Mouse (Mus musculus): ENCODE measurements around the gene Msrb3. TPM values are rescaled to one million over a fixed set of nuclear protein-coding genes. Genes with fewer than 3 reads are reported as not detected.
"Not testable (repeated sequence)": the region's sequence is repeated elsewhere in the genome, so short reads cannot be mapped to it uniquely, and the experiment has no call there.

The Msrb3 gene
- polyA plus RNA-seq, 1 experiment from 2014 or later = 29.6 TPM

DNA sequence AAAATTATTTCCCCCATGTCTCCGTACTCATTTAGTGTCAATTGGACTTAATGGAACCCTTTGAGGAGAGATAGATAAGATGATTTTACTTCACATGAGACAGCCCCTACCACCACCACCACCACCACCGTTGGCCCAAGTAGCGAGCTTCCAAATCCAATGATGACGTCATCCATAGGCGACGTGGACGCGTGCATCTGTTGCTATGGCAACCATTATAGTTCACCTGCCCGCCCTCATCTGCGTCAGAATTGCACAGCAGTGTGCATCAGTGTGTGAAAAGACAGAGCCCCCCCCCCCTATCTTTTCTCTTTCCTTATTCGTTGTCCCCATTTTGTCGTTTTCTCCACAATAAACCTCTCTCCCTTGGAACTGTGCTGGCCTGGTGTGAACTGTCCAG is 135.9 kb downstream of the Msrb3 start:
- ATAC-seq (ENCODE audit: insufficient read depth, low FRiP score) = no peak
- H3K36me3 ChIP-seq (ENCODE audit: control insufficient read depth, insufficient read depth, low read length) = no peaks in the 10 kb centered on the region
- H3K9ac ChIP-seq (ENCODE audit: low read length) = no peak overlapping the region
- H3K4me3 ChIP-seq (replicated peaks; ENCODE audit: low read length) = no peak overlapping the region
- H3K4me1 ChIP-seq (ENCODE audit: control insufficient read depth, insufficient read depth, low read length) = peaks cover 16% of the 10 kb centered on the region
- H3K27ac ChIP-seq (ENCODE audit: low read length) = no peak overlapping the region
- H3K9me3 ChIP-seq (replicated peaks; ENCODE audit: control insufficient read depth, low read length) = no peaks in the 10 kb centered on the region
- WGBS = 91% methylated on average over 12 of the region's 12 CpGs
- no peaks in the 10 kb centered on the region for H3K27me3 ChIP-seq (ENCODE audit: control insufficient read depth, insufficient read depth, low read length)
- H3K4me2 ChIP-seq (ENCODE audit: low read depth, low read length) = no peak overlapping the region

DNA sequence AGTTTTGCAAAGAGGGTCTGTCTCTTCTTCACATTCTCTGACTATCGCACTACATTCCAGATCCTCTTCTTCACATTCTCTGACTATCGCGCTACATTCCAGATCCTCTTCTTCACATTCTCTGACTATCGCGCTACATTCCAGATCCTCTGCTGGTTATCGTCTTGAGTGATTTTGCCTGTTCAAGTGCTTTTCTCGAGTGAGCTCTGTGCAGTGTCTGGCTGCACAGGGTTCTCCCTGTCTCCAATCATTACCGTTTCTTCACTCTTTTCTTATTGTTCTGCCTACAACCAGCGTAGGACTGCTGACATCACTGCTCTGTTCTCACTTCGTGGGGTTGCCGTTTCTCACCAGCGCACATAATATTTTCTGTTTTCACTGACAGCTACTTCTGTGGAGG is 138.2 kb downstream of the Msrb3 start:
- no peak overlapping the region for H3K9ac ChIP-seq (ENCODE audit: low read length)
- no peak for ATAC-seq (ENCODE audit: insufficient read depth, low FRiP score)
- 75% methylated on average over 12 of the region's 12 CpGs for WGBS

DNA sequence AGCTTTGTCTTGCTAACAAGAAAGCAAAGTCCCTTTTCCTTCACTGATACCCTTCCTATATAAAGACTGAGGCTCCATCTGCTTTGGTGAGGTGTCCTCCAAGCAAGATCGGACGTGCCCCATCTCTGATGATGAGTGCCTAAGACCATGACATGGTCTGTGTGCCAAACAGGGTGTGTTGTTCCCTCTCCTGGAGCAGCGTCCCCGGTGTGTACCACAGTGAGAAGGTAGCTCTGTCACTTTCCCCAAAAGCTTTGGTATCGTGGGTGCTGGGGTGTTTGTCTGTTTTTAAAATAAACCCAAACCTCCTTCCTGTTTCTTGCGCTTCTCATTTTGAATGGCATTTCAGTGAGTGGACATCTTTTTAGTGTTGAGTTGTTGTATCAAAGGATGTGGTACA is 139.0 kb downstream of the Msrb3 start:
- Histone ChIP-seq H3K36me3 (ENCODE audit: control insufficient read depth, insufficient read depth, low read length) (no peaks in the 10 kb centered on the region), H3K27me3 (ENCODE audit: control insufficient read depth, insufficient read depth, low read length) (no peaks in the 10 kb centered on the region), H3K4me2 (ENCODE audit: low read depth, low read length) (no peak overlapping the region), H3K9ac (ENCODE audit: low read length) (no peak overlapping the region), H3K9me3 (replicated peaks; ENCODE audit: control insufficient read depth, low read length) (no peaks in the 10 kb centered on the region), H3K4me3 (replicated peaks; ENCODE audit: low read length) (no peak overlapping the region), H3K4me1 (ENCODE audit: control insufficient read depth, insufficient read depth, low read length) (peaks cover 16% of the 10 kb centered on the region), H3K27ac (ENCODE audit: low read length) (no peak overlapping the region)
- WGBS = 88% methylated on average over 6 of the region's 6 CpGs
- no peak for ATAC-seq (ENCODE audit: insufficient read depth, low FRiP score)

More for the DNA sequence above, 138.2 kb downstream of the Msrb3 start:
- no peak overlapping the region for H3K27ac ChIP-seq (ENCODE audit: low read length)
- peaks cover 16% of the 10 kb centered on the region for H3K4me1 ChIP-seq (ENCODE audit: control insufficient read depth, insufficient read depth, low read length)
- no peaks in the 10 kb centered on the region for H3K9me3 ChIP-seq (replicated peaks; ENCODE audit: control insufficient read depth, low read length)
- H3K4me2 ChIP-seq (ENCODE audit: low read depth, low read length) = no peak overlapping the region
- no peaks in the 10 kb centered on the region for H3K36me3 ChIP-seq (ENCODE audit: control insufficient read depth, insufficient read depth, low read length)
- no peaks in the 10 kb centered on the region for H3K27me3 ChIP-seq (ENCODE audit: control insufficient read depth, insufficient read depth, low read length)
- H3K4me3 ChIP-seq (replicated peaks; ENCODE audit: low read length) = no peak overlapping the region

DNA sequence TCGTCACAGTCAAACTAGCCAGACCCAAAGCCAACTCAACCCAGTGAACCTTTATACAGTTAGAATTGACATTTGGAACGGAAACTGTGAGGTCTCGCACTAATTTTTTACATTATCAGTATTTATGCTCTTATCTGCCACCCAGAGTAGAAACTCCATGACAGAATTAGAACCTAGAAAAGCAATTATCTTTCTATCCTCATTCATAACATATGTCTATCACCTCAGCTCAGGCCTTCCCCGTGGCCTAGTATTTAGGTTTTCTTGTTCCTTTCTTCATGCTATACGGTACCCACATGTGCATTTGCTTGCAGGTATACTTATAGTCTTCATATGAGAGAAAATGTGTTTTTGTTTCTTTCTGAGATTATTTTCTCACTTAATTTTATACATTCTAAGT is 146.4 kb downstream of the Msrb3 start:
- Histone ChIP-seq H3K9me3 (replicated peaks; ENCODE audit: control insufficient read depth, low read length) (no peaks in the 10 kb centered on the region), H3K4me2 (ENCODE audit: low read depth, low read length) (no peak overlapping the region), H3K4me1 (ENCODE audit: control insufficient read depth, insufficient read depth, low read length) (0 out of 2 replicates have a peak, but pooled peaks cover 9% of the 10 kb centered on the region), H3K36me3 (ENCODE audit: control insufficient read depth, insufficient read depth, low read length) (no peaks in the 10 kb centered on the region), H3K27me3 (ENCODE audit: control insufficient read depth, insufficient read depth, low read length) (no peaks in the 10 kb centered on the region), H3K9ac (ENCODE audit: low read length) (no peak overlapping the region), H3K27ac (ENCODE audit: low read length) (no peak overlapping the region), H3K4me3 (replicated peaks; ENCODE audit: low read length) (no peak overlapping the region)
- 84% methylated on average over 5 of the region's 5 CpGs for WGBS
- no peak for ATAC-seq (ENCODE audit: insufficient read depth, low FRiP score)

DNA sequence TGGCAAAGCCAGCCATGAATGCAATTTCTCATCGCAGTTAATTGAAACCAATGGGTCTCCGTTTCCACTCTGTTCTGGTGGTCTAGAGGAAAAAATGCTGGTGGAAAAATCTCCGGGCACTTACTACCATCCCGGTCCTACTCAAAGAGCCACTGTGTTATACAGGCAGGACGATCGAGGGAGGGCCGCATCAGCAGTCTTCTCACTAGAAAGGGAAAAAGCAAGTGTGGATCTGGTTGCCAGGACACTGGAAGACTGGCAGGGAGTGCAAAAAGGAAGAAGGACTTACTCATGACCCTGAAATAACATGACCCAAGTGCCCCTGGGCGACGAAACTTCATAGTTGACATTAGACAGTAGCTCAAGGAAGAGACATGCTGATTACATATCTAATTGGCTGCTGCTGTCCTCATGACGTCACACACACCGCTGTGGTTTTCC is 147.1 kb downstream of the Msrb3 start:
- H3K4me1 ChIP-seq (ENCODE audit: control insufficient read depth, insufficient read depth, low read length) = 0 out of 2 replicates have a peak, but pooled peaks cover 9% of the 10 kb centered on the region
- no peak overlapping the region for H3K4me2 ChIP-seq (ENCODE audit: low read depth, low read length)
- H3K36me3 ChIP-seq (ENCODE audit: control insufficient read depth, insufficient read depth, low read length) = no peaks in the 10 kb centered on the region
- H3K27ac ChIP-seq (ENCODE audit: low read length) = peak overlapping the region; percentile 13; the same call in 1 of the 2 replicates
- no peak overlapping the region for H3K4me3 ChIP-seq (replicated peaks; ENCODE audit: low read length)
- H3K9me3 ChIP-seq (replicated peaks; ENCODE audit: control insufficient read depth, low read length) = no peaks in the 10 kb centered on the region
- H3K9ac ChIP-seq (ENCODE audit: low read length) = no peak overlapping the region
- WGBS = 65% methylated on average over 11 of the region's 11 CpGs
- H3K27me3 ChIP-seq (ENCODE audit: control insufficient read depth, insufficient read depth, low read length) = no peaks in the 10 kb centered on the region
- no peak for ATAC-seq (ENCODE audit: insufficient read depth, low FRiP score)

DNA sequence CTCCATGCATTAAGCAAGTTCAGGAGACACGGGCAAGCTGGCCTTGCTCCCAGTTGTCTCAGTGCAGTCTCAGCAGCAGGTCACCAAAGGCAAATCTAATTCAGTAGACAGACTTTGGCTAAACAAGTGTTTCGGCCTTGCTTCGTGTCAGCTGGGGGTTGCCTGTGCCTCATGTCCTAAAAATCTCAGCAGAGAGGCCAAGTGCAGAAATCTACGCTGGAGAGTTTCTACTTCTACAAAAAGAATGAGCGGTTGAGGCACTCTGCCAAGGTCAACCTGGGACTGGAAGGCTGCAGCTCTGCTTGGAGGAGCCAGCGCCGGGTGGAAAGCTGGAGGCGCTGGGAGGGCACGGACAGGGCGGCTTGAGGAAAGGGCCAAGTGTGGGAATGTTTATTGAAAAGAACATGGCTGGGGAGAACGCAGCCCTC is 147.6 kb downstream of the Msrb3 start:
- Histone ChIP-seq H3K9ac (ENCODE audit: low read length) (0 out of 2 replicates have a peak overlapping the region, but pooled peaks have one; percentile 17), H3K4me3 (replicated peaks; ENCODE audit: low read length) (no peak overlapping the region), H3K4me2 (ENCODE audit: low read depth, low read length) (no peak overlapping the region), H3K4me1 (ENCODE audit: control insufficient read depth, insufficient read depth, low read length) (0 out of 2 replicates have a peak, but pooled peaks cover 9% of the 10 kb centered on the region), H3K27me3 (ENCODE audit: control insufficient read depth, insufficient read depth, low read length) (no peaks in the 10 kb centered on the region), H3K9me3 (replicated peaks; ENCODE audit: control insufficient read depth, low read length) (no peaks in the 10 kb centered on the region), H3K27ac (ENCODE audit: low read length) (peak overlapping the region; percentile 13; the same call in 1 of the 2 replicates), H3K36me3 (ENCODE audit: control insufficient read depth, insufficient read depth, low read length) (no peaks in the 10 kb centered on the region)
- ATAC-seq (ENCODE audit: insufficient read depth, low FRiP score) = peak; percentile 50; the same call in 1 of the 2 replicates
- WGBS = 36% methylated on average over 11 of the region's 11 CpGs

DNA sequence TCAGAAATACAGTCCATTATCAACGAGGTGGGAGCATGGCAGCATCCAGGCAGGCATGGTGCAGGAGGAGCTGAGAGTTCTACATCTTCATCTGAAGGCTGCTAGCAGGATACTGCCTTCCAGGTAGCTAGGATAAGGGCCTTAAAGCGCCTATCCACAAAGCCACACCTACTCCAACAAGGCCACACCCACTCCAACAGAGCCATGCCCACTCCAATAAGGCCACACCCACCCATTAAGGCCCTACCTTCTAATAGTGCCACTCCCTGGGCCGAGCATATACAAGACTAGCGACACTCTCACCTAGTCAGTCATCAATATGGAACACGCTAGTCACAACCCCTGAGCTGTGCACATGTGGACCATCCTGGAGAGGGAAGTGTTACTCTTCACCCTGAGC is 149.3 kb downstream of the Msrb3 start:
- H3K27me3 ChIP-seq (ENCODE audit: control insufficient read depth, insufficient read depth, low read length); H3K36me3 ChIP-seq (ENCODE audit: control insufficient read depth, insufficient read depth, low read length); H3K27ac ChIP-seq (ENCODE audit: low read length); H3K4me3 ChIP-seq (replicated peaks; ENCODE audit: low read length); ATAC-seq (ENCODE audit: insufficient read depth, low FRiP score); H3K4me2 ChIP-seq (ENCODE audit: low read depth, low read length); H3K9me3 ChIP-seq (replicated peaks; ENCODE audit: control insufficient read depth, low read length); H3K9ac ChIP-seq (ENCODE audit: low read length): not testable (repeated sequence)
- peaks cover 14% of the 10 kb centered on the region; the same call in 1 of the 2 replicates for H3K4me1 ChIP-seq (ENCODE audit: control insufficient read depth, insufficient read depth, low read length)
- WGBS = 91% methylated on average over 5 of the region's 5 CpGs

DNA sequence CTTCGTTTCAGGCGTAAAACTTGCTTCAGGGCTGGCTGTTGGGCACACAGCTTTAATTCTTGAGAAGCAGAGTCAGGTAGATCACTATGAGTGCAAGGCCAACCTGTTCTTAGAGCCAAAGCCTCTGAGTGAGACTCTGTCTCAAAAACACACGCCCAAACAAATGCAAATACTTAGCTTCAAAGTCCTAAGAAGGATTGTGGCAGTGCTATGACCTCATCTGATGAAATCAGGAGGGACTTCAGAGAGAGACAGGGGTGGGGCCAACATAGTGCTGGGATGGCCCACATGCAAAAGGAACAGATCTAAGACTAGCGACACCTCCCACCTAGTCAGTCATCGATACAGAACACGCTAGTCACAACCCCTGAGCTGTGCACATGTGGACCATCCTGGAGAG is 150.7 kb downstream of the Msrb3 start:
- 80% methylated on average over 6 of the region's 6 CpGs for WGBS
- no peaks in the 10 kb centered on the region for H3K27me3 ChIP-seq (ENCODE audit: control insufficient read depth, insufficient read depth, low read length)
- H3K4me2 ChIP-seq (ENCODE audit: low read depth, low read length) = no peak overlapping the region
- H3K4me1 ChIP-seq (ENCODE audit: control insufficient read depth, insufficient read depth, low read length) = peaks cover 19% of the 10 kb centered on the region; the same call in 1 of the 2 replicates
- no peaks in the 10 kb centered on the region for H3K9me3 ChIP-seq (replicated peaks; ENCODE audit: control insufficient read depth, low read length)
- ATAC-seq (ENCODE audit: insufficient read depth, low FRiP score) = no peak
- H3K36me3 ChIP-seq (ENCODE audit: control insufficient read depth, insufficient read depth, low read length) = no peaks in the 10 kb centered on the region
- H3K9ac ChIP-seq (ENCODE audit: low read length) = no peak overlapping the region
- H3K4me3 ChIP-seq (replicated peaks; ENCODE audit: low read length) = no peak overlapping the region
- H3K27ac ChIP-seq (ENCODE audit: low read length) = no peak overlapping the region

DNA sequence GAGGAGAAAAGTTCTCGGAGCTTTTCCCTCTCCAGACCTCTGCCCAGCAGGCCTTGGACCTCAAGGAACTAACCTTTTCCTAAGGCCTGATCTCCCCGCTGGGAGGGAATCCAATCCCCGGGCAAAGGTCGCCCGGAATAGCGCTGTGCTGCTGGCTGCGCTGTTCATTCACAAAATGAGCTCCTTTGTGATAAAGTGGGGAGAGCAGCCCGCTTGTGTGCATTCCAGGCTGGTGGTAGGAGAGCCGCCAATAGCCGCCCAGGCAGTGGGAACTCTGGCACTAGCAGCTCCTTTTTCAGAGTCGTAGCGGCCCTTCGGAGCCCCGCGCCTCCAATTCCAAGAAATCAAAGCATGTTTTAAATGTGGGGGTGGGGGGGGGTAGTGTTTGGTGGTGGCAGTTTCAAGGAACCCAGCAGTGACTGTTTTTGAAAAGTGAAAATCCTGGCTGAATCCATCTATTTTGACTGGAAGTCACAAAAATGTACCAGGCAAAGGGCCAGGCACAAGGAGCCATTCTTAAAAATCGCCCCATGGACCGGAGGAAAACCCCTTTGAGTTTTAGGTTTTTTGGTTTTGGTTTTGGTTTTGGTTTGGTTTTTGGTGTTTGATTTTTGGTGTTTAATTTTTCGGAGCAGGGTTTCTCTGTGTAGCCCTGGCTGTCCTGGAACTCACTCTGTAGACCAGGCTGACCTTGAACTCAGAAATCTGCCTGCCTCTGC is 153.6 kb downstream of the Msrb3 start:
- Histone ChIP-seq H3K9me3 (replicated peaks; ENCODE audit: control insufficient read depth, low read length) (no peaks in the 10 kb centered on the region), H3K9ac (ENCODE audit: low read length) (peak overlapping the region; percentile 59), H3K27me3 (ENCODE audit: control insufficient read depth, insufficient read depth, low read length) (no peaks in the 10 kb centered on the region), H3K4me3 (replicated peaks; ENCODE audit: low read length) (peak overlapping the region; percentile 35), H3K27ac (ENCODE audit: low read length) (peak overlapping the region; percentile 61), H3K4me1 (ENCODE audit: control insufficient read depth, insufficient read depth, low read length) (peaks cover 10% of the 10 kb centered on the region; the same call in 1 of the 2 replicates), H3K4me2 (ENCODE audit: low read depth, low read length) (peak overlapping the region; percentile 61), H3K36me3 (ENCODE audit: control insufficient read depth, insufficient read depth, low read length) (no peaks in the 10 kb centered on the region)
- ATAC-seq (ENCODE audit: insufficient read depth, low FRiP score) = peak; percentile 89
- WGBS = 11% methylated on average over 18 of the region's 18 CpGs

Data from stomach, embryonic 16.5 days (tissue).